Mouse (Mus musculus): ENCODE measurements around the gene Gm26965. TPM values are rescaled to one million over a fixed set of nuclear protein-coding genes. Genes with fewer than 3 reads are reported as not detected.

The Gm26965 gene
- polyA plus RNA-seq (2012; ENCODE audit: low replicate concordance), result not detected in 2 replicates

DNA sequence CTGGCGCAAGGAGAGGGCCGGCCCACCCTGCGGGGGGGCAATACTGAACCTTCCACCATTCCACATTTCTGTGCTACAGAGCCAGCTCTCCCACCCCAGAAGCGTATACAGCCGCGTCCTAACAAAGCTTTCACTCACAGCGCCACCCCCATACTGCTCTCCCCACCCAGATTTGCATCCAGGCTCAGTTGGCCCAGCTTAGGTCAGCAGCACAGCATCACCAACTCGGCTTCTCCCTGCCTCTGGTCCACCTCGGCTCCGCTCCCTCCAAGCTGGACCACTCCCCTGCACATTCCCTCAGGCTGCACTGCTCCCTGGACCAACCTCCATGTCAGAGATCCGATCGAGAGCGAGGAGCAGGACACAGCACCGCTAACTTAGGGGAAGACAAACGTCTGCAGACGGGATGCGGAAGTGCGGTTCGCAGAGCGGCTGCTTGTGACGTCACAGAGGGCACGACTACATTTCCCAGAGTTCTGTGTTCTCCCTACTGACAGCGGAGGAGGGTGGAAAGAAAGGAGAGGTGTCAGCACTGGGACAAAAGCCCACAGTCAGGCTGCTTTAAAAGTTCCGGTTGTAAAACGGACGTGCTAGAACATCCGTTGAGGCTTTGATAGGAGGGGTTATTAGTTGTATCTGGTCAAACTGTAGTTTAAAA, at the start of gene Gm26965, which contains the start of gene Zfp87:
TSS of gene Gm26965 (minus strand) at position 399 of the 658 bp plus-strand sequence.
TSS of gene Zfp87 (minus strand) at position 425 of the 658 bp plus-strand sequence.

DNA sequence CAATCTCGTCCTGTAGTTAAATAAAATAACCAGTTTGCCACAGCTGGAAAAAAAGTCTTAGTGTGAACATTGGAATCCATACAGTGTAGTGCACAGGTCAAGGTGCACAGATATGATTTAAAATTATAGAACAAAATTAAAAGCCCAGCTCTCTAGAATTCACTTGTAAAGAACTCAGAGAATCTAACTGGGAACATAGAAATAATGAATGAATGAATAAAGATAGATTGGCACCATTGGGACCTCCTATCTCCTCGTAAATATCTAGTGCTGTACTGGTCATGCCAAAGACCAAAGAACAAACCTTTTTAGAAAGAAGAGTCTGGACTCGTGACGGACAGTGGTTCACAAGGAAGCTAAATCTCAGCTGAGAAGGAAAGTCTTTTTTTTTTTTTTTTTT, 27.8 kb upstream of the Gm26965 start, which contains the start of gene Zfp748:
TSS of gene Zfp748 (minus strand) at position 101 of the 400 bp plus-strand sequence.

DNA sequence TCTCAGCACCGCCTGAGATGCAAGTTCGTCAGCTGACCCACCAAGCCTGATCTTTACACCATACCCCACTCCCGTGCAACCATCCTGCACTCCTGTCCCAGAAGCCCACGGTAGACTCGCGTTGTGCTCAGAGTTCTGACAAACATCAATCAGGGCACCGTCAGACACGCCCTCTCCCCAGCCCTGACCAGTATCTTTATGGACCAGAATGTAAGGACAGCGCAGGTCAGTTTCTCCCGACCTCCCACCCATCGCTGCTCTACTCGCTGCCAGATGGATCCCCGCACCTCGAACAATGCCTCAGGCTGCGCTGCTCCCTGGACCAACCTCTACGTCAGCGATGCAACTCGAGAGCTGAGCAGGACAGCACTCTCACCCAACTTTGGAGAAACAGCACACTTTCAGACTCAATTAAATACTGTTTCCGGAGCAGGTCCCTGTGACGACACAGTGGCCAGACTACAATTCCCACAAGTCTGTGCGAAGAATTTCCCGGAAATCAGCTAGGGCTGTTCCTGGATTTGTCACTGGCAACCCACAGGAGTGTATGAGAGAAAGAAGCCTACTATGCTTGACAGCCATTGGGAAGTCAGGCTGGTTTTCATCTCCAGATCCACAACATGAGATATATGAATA, 25.7 kb downstream of the Gm26965 start, which contains the start of gene Zfp58:
TSS of gene Zfp58 (minus strand) at position 472 of the 636 bp plus-strand sequence.

DNA sequence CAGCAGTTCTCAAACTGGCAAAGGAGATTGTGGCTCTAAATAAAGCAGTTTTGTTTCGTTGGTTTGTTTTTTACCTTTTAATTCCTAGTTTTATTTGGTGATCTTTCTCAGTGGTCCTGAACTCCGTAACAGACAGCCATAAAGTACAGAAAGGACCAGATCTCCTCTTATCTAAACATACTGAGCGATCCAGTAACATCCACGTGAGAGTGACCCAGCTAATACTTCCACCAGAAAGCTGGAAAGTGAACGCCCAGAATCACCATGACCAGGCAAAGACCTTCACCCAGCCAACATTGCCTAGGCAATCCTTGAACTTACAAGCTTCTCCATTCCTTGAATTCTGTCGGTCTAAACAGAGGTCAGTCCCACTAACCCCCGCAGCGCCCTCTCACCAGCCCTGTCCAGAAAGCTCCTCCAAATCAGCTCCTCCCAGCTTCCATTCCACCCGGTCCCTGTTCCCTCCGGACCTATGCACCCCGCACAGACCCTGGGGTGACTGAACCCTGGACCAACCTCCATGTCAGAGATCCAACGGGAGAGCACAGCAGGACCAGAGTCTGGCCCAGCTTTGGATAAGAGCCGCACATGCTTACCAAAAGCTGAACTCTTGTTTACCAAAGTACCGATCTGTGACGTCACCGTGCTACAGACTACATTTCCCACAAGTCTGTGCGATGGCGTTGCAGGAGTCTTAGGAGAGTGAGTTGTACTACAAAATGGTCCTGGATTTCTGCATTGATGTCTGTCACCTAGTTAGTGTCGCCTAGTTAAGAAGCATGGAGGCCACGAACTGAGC, 42.1 kb downstream of the Gm26965 start, which contains the start of gene Zfp874b:
TSS of gene Zfp874b (minus strand) at position 634 of the 799 bp plus-strand sequence.

DNA sequence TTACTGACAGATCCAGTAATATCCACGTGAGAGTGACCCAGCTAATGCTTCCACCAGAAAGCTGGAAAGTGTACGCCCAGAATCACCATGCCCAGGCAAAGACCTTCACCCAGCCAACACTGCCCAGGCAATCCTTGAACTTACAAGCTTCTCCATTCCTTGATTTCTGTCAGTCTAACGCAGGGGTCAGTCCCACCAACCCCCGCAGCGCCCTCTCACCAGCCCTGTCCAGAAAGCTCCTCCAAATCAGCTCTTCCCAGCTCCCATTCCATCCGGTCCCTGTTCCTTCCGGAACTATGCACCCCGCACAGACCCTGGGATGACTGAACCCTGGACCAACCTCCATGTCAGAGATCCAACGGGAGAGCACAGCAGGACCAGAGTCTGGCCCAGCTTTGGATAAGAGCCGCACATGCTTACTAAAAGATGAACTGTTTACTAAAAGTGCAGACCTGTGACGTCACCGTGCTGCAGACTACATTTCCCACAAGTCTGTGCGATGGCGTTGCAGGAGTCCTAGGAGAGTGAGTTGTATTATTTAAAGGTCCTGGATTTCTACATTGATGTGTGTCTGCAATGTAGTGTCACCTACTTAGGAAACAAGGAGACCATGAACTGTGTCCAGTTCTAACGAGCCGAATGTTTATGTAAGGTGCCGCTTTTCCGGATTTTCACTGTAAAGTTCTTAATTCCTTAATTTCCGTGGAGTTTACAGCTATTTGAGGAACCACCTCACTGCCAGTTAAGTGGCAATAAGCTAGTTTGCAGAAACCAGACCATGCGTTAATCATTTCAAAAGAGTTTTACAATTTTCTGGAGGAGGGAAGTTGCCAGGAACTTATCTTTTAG, 74.6 kb downstream of the Gm26965 start, which contains the start of gene Zfp874a:
TSS of gene Zfp874a (minus strand) at position 453 of the 849 bp plus-strand sequence.

Other genes with a start within 250 kb of the Gm26965 start
- gene Zfp458, start 247.7 kb downstream of the Gm26965 start, polyA plus RNA-seq (2012; ENCODE audit: low replicate concordance), result 0.04 and 0.48 TPM in 2 replicates
- 0.51 TPM in 1 of 2 replicates, not detected in the other for gene Zfp457, start 219.7 kb downstream of the Gm26965 start, polyA plus RNA-seq (2012; ENCODE audit: low replicate concordance)
- 0.24 and 0.64 TPM in 2 replicates for gene Zfp595, start 193.6 kb downstream of the Gm26965 start, polyA plus RNA-seq (2012; ENCODE audit: low replicate concordance)
- gene Gm28044, start 165.6 kb downstream of the Gm26965 start, polyA plus RNA-seq (2012; ENCODE audit: low replicate concordance), result not detected in 2 replicates
- gene Zfp953, start 165.5 kb downstream of the Gm26965 start, polyA plus RNA-seq (2012; ENCODE audit: low replicate concordance), result 0.21 and 0.54 TPM in 2 replicates
- not detected in 2 replicates for gene Gm28041, start 150.4 kb downstream of the Gm26965 start, polyA plus RNA-seq (2012; ENCODE audit: low replicate concordance)
- gene Zfp456, start 150.3 kb downstream of the Gm26965 start, polyA plus RNA-seq (2012; ENCODE audit: low replicate concordance), result 0.11 and 0.29 TPM in 2 replicates
- 4.1 and 8.4 TPM in 2 replicates for gene Zfp429, start 126.3 kb downstream of the Gm26965 start, polyA plus RNA-seq (2012; ENCODE audit: low replicate concordance)
- gene Zfp459, start 104.7 kb downstream of the Gm26965 start, polyA plus RNA-seq (2012; ENCODE audit: low replicate concordance), result 0.10 and 0.43 TPM in 2 replicates
- gene Zfp874a, start 74.5 kb downstream of the Gm26965 start, polyA plus RNA-seq (2012; ENCODE audit: low replicate concordance), result 0.43 and 0.45 TPM in 2 replicates
- 0.56 and 1.0 TPM in 2 replicates for gene Zfp874b, start 41.9 kb downstream of the Gm26965 start, polyA plus RNA-seq (2012; ENCODE audit: low replicate concordance)
- gene Zfp58, start 25.6 kb downstream of the Gm26965 start, polyA plus RNA-seq (2012; ENCODE audit: low replicate concordance), result 0.13 and 1.1 TPM in 2 replicates
- 1.3 and 2.3 TPM in 2 replicates for gene Zfp87, start within 50 bp of the Gm26965 start, polyA plus RNA-seq (2012; ENCODE audit: low replicate concordance)
- 0.66 and 0.73 TPM in 2 replicates for gene Zfp748, start 27.7 kb upstream of the Gm26965 start, polyA plus RNA-seq (2012; ENCODE audit: low replicate concordance)
- 0.29 and 1.1 TPM in 2 replicates for gene Zfp729b, start 83.6 kb upstream of the Gm26965 start, polyA plus RNA-seq (2012; ENCODE audit: low replicate concordance)
- not detected in 2 replicates for gene Gm49345, start 111.6 kb upstream of the Gm26965 start, polyA plus RNA-seq (2012; ENCODE audit: low replicate concordance)
- 0.33 and 0.49 TPM in 2 replicates for gene Zfp729a, start 111.6 kb upstream of the Gm26965 start, polyA plus RNA-seq (2012; ENCODE audit: low replicate concordance)
- gene Zfp738, start 160.9 kb upstream of the Gm26965 start, polyA plus RNA-seq (2012; ENCODE audit: low replicate concordance), result 0.21 and 2.1 TPM in 2 replicates
- gene Zfp65, start 203.0 kb upstream of the Gm26965 start, polyA plus RNA-seq (2012; ENCODE audit: low replicate concordance), result 0.53 and 1.8 TPM in 2 replicates
- 0.13 and 0.57 TPM in 2 replicates for gene Zfp85, start 229.1 kb upstream of the Gm26965 start, polyA plus RNA-seq (2012; ENCODE audit: low replicate concordance)

Data from hematopoietic multipotent progenitor cell, adult 10-12 weeks (in vitro differentiated cells).